Mouse (Mus musculus): ENCODE data around the gene Plcg2. TPM values are rescaled to one million over a fixed set of nuclear protein-coding genes. Genes with fewer than 3 reads are reported as not detected.

Gene Plcg2
- polyA plus RNA-seq, 1 experiment from 2014 or later: 6.1 TPM

DNA sequence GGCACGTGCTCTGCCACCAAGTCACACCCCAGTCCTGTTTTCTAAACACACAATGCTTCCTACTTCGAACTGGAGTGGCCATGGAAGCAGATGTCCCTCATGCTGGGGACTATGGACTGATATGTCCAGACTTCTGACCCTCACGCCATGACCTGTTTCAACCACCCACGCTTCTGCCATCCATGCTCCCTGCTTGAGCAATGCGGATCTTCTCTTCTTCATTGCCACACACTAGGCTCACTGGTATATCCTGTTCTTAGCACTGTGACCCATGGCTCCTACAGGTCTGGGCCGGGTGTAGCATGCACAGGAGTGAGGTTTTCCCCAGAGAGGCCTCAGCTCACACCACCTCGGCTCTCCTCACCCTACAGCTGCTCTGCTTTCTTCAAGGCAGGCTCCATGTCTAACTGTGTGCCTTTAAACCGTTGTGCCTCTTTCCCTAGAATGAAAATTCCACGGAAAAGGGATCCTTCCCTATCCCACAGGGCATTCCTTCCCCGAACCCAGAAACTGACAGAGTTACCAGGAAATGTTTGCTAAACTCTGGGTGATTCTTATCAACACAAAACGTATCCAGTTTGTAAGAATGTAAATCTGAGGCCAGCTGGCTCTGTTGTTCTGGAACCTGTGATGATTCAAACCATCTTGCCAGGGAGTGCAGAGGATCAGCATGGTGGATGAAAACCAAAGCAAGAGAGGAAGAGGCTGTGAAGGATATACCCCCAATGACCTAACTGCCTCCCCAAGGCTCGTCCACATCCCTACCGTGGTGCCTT, 169.4 kb downstream of the Plcg2 start:
- peaks cover 11% of the 10 kb centered on the region; the same call in 1 of the 2 replicates for H3K27me3 ChIP-seq (ENCODE audit: poor library complexity, severe bottlenecking)
- 85% methylated on average over 13 of the region's 13 CpGs for WGBS

DNA sequence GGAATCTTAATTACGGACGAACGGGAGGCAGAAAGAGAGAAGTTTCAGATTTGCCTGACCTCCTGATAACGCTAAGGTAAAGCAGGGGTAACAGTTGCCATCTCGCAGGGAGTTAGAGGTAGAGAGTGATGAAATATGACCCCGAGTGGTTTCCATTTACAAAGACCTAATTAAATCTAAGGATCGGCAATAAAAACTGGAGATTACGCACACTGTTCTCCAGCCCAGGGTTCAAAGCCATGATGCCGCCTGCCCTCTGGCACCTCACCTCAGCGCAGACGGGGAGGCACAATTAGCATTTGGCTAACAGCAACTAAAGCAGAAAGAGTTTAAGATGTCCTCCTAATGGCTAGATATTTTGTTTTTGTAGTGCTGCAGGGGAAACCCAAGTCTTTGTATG, 172.4 kb downstream of the Plcg2 start:
- Histone ChIP-seq H3K9me3 (no peaks in the 10 kb centered on the region), H3K4me1 (peaks cover 24% of the 10 kb centered on the region), H3K27ac (no peak overlapping the region), H3K4me3 (no peak overlapping the region), H3K27me3 (ENCODE audit: poor library complexity, severe bottlenecking) (peaks cover 12% of the 10 kb centered on the region; the same call in 1 of the 2 replicates), H3K36me3 (replicated peaks) (no peaks in the 10 kb centered on the region)
- DNase-seq (ENCODE audit: extremely low spot score, low spot score): no peak
- 34% methylated on average over 11 of the region's 11 CpGs for WGBS

More for the DNA sequence above, 169.4 kb downstream of the Plcg2 start:
- DNase-seq (ENCODE audit: extremely low spot score, low spot score): no peak
- Histone ChIP-seq H3K9me3 (no peaks in the 10 kb centered on the region), H3K4me3 (no peak overlapping the region), H3K36me3 (replicated peaks) (no peaks in the 10 kb centered on the region), H3K27ac (no peak overlapping the region), H3K4me1 (peaks cover 14% of the 10 kb centered on the region)

DNA sequence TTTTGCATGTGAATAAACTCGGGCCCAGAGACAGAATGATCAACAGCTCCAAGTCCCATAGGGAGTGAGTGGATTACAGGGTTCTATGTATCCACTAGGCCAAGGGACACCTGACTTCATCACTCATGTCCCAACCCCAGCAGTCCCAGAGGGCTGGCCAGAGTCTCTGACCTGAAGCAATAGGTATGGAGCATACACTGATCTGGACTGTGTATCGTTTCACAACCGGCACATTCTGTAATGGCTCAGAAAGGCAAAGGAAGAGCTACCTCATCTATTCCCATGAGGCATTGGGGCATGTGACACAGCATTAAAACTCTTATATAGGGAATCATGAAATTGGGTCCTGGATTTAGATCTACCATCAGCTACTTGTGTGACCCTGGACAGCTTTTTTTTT, 174.5 kb downstream of the Plcg2 start:
- no peak for DNase-seq (ENCODE audit: extremely low spot score, low spot score)
- Histone ChIP-seq H3K4me1 (peaks cover 24% of the 10 kb centered on the region), H3K9me3 (no peaks in the 10 kb centered on the region), H3K36me3 (replicated peaks) (no peaks in the 10 kb centered on the region), H3K4me3 (no peak overlapping the region), H3K27ac (no peak overlapping the region), H3K27me3 (ENCODE audit: poor library complexity, severe bottlenecking) (peaks cover 12% of the 10 kb centered on the region; the same call in 1 of the 2 replicates)
- WGBS: 90% methylated on average over 3 of the region's 3 CpGs

DNA sequence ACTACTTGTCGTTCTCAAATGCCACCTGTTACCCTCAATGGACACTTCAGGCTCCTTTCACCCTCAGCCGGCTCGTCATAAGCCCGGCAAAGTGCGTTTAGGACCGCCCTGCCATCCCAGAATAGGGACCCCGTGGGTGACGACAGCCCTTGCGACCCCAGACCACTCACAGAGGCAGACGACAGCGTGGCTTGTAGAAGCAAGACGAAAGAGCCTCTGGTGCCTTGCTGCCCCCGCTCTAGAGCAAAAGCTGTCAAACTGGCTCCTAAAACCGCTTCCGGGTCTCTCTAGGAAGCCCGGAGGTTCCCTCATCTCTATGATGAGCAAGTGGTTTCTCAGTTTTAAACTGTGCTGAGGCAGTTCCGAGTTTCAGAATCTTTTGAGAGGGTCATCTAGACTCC, 175.3 kb downstream of the Plcg2 start, which contains the start of gene Sdr42e1:
Sdr42e1 (minus strand) TSS at position 260 of the 401 bp plus-strand sequence.
- peak; percentile 30 for DNase-seq (ENCODE audit: extremely low spot score, low spot score)
- no peak within 1 kb of the TSS for H3K27ac ChIP-seq
- H3K4me3 ChIP-seq: peak within 1 kb of the TSS; percentile 59
- 15% methylated on average over 17 of the region's 17 CpGs for WGBS
- peaks cover 12% of the 10 kb centered on the region; the same call in 1 of the 2 replicates for H3K27me3 ChIP-seq (ENCODE audit: poor library complexity, severe bottlenecking)
- H3K36me3 ChIP-seq (replicated peaks): no peaks in the 10 kb centered on the region
- no peaks in the 10 kb centered on the region for H3K9me3 ChIP-seq
- H3K4me1 ChIP-seq: peaks cover 24% of the 10 kb centered on the region

DNA sequence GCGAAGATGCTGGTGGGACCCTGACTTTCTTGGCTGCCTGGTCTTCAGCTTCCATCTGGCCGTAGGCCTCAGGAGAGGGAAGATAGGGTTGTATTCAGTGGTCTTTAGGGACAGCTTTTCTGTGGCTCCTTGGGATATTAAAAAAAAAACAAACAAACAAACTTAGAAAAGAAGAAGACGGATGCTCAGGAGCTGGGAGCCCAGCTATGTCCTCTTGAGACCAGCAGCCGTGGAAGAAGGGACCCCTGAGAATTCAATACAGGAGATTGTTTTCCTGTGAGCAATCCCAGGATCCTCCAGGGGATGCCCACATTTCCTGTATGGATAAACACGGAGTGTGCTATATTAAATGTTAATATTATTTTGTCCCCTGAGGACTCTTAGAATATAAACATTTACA, 177.1 kb downstream of the Plcg2 start:
- peaks cover 17% of the 10 kb centered on the region for H3K4me1 ChIP-seq
- H3K27ac ChIP-seq: no peak overlapping the region
- H3K36me3 ChIP-seq (replicated peaks): no peaks in the 10 kb centered on the region
- DNase-seq (ENCODE audit: extremely low spot score, low spot score): no peak
- H3K27me3 ChIP-seq (ENCODE audit: poor library complexity, severe bottlenecking): peaks cover 12% of the 10 kb centered on the region; the same call in 1 of the 2 replicates
- no peaks in the 10 kb centered on the region for H3K9me3 ChIP-seq
- no peak overlapping the region for H3K4me3 ChIP-seq
- WGBS: 87% methylated on average over 5 of the region's 5 CpGs

DNA sequence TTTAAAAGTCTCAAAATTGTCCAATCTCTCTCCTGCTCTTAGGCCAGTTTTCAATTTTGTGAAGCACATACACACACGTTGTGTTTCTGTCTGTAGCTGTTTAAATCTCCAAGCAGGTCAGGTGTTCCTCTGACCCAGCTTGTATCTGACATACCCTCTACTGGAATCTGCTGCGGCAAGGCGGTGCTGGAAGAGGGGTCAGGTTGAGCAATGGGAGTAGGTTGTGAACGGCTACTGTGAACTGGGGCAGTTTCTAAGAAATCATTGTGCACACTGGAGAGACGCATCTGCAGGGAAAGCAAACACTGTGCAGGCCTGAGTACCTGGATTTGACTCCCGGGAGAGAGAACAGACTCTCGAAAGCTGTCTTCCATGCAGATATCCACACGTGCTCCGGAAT, 178.4 kb downstream of the Plcg2 start:
- Histone ChIP-seq H3K36me3 (replicated peaks) (no peaks in the 10 kb centered on the region), H3K9me3 (no peaks in the 10 kb centered on the region), H3K27ac (no peak overlapping the region), H3K27me3 (ENCODE audit: poor library complexity, severe bottlenecking) (peaks cover 11% of the 10 kb centered on the region; the same call in 1 of the 2 replicates), H3K4me3 (no peak overlapping the region), H3K4me1 (peaks cover 9% of the 10 kb centered on the region)
- DNase-seq (ENCODE audit: extremely low spot score, low spot score): no peak
- WGBS: 84% methylated on average over 9 of the region's 9 CpGs

DNA sequence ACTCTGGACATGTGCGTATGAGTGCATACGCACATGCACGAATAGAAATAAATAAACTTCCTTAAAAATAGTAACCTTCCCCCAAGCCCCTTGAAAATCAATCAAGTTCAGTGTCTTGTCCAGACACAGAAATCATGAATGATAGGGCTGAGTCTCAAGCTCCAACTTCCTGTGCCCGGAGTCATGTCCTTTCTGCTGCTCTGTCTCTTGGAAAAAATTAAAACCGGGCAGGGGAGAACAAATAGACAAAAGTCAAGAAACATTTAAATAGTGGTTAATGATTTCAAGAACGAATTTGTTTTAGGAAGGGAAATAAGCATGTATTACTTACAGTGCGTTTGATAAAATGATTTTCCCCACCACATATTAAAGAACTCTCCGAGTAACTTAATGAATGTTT, 178.9 kb downstream of the Plcg2 start:
- no peak for DNase-seq (ENCODE audit: extremely low spot score, low spot score)
- H3K9me3 ChIP-seq: no peaks in the 10 kb centered on the region
- WGBS: 91% methylated on average over 8 of the region's 8 CpGs
- H3K36me3 ChIP-seq (replicated peaks): no peaks in the 10 kb centered on the region
- peaks cover 9% of the 10 kb centered on the region for H3K4me1 ChIP-seq
- H3K27ac ChIP-seq: no peak overlapping the region
- peaks cover 6% of the 10 kb centered on the region; the same call in 1 of the 2 replicates for H3K27me3 ChIP-seq (ENCODE audit: poor library complexity, severe bottlenecking)
- H3K4me3 ChIP-seq: no peak overlapping the region

DNA sequence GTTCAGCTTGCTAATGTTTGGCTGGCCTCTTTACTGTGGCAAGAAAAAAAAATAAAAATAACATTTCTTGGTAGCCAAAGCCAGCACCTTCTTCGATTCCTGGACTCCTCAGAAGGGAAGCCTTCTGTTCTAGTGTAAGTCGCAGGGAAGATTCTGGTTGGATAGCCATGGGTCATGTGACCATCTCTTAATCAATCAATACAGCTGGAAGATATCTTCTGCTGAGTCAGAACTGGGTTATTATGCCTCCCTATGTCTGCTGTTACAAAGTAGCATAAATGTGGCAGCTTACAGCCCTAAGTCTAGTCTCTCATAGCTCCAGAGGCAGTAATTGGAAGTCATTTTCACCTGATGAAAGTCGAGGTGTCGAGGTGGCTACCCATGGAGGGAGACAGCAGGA, 180.6 kb downstream of the Plcg2 start:
- DNase-seq (ENCODE audit: extremely low spot score, low spot score): no peak
- H3K36me3 ChIP-seq (replicated peaks): no peaks in the 10 kb centered on the region
- no peak overlapping the region for H3K27ac ChIP-seq
- no peak overlapping the region for H3K4me3 ChIP-seq
- H3K9me3 ChIP-seq: no peaks in the 10 kb centered on the region
- WGBS: 85% methylated on average over 4 of the region's 4 CpGs
- H3K4me1 ChIP-seq: peaks cover 2% of the 10 kb centered on the region; the same call in 1 of the 2 replicates
- no peaks in the 10 kb centered on the region for H3K27me3 ChIP-seq (ENCODE audit: poor library complexity, severe bottlenecking)

DNA sequence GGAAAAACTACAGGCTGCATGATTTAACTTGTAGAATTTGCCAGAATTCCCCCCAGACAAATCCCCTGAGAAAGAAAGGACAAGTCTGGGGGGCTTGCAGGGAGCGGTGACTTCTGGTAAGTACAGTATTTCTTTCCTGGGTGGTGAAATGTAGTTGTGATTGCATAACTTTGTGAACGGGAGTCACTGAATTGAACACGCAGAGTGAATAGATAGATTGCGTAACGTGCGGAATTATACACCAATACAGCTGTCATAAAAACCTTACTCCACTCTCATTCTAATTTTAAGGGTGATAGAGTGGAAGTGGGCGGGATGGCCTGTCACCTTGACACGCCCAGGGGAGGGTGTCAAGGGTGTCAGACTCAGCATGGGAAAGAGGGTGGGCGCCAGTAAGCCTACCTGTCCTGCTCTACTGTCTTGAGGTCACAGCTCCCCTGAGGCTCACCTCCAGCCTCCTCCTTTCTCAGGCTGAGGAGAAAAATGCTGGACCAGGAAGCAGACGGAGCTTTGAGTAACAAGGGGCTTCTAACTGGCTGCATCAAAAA, 185.9 kb downstream of the Plcg2 start:
- H3K4me3 ChIP-seq: no peak overlapping the region
- no peaks in the 10 kb centered on the region for H3K4me1 ChIP-seq
- H3K9me3 ChIP-seq: no peaks in the 10 kb centered on the region
- H3K36me3 ChIP-seq (replicated peaks): no peaks in the 10 kb centered on the region
- WGBS: 88% methylated on average over 10 of the region's 10 CpGs
- no peak overlapping the region for H3K27ac ChIP-seq
- no peaks in the 10 kb centered on the region for H3K27me3 ChIP-seq (ENCODE audit: poor library complexity, severe bottlenecking)
- no peak for DNase-seq (ENCODE audit: extremely low spot score, low spot score)

DNA sequence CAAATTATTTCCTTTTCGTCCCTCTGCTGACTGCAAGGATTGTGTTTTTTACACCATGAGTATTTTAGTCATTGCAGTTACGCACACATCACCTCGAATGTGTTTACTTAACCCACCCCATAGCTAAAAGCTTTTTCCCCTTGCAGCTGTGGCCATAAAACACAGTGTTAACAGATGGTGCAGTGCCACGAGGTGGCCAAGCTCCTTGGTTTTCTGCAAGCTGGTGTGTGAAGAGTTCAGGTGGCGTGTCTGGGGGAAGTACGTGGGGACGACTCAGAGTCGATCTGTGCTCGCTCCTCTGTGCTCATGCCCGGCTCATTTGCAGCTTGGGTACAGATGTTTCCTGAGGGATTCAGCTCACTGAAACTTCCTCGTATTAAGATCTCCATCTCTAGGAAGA, 186.4 kb downstream of the Plcg2 start:
- H3K4me3 ChIP-seq: no peak overlapping the region
- H3K9me3 ChIP-seq: no peaks in the 10 kb centered on the region
- WGBS: 85% methylated on average over 11 of the region's 11 CpGs
- H3K4me1 ChIP-seq: no peaks in the 10 kb centered on the region
- H3K27ac ChIP-seq: no peak overlapping the region
- no peak for DNase-seq (ENCODE audit: extremely low spot score, low spot score)
- no peaks in the 10 kb centered on the region for H3K27me3 ChIP-seq (ENCODE audit: poor library complexity, severe bottlenecking)
- H3K36me3 ChIP-seq (replicated peaks): no peaks in the 10 kb centered on the region

Small RNA genes within 50 kb of the gene (microRNA-seq; reads per million reads assigned to microRNA genes)
- gene Gm27361 (not detected), gene Mir7077 (not detected), gene Mir7078 (not detected)

Other genes with a start within 250 kb of the Plcg2 start
- 8.0 and 9.8 TPM in 2 replicates for gene Cmip, start 241.2 kb upstream of the Plcg2 start, polyA plus RNA-seq (2016; fragmentation: Nextera tagmentation; extraction: Ambion mirVana)
- gene Sdr42e1, start 175.4 kb downstream of the Plcg2 start, polyA plus RNA-seq (2016; fragmentation: Nextera tagmentation; extraction: Ambion mirVana): 0.32 and 0.42 TPM in 2 replicates
- not detected in 2 replicates for gene Hsd17b2, start 203.6 kb downstream of the Plcg2 start, polyA plus RNA-seq (2016; fragmentation: Nextera tagmentation; extraction: Ambion mirVana)

Data from forebrain, embryonic 10.5 days (tissue).